ENCODE assay signal across 8 mouse cellular contexts in the genomic region with DNA sequence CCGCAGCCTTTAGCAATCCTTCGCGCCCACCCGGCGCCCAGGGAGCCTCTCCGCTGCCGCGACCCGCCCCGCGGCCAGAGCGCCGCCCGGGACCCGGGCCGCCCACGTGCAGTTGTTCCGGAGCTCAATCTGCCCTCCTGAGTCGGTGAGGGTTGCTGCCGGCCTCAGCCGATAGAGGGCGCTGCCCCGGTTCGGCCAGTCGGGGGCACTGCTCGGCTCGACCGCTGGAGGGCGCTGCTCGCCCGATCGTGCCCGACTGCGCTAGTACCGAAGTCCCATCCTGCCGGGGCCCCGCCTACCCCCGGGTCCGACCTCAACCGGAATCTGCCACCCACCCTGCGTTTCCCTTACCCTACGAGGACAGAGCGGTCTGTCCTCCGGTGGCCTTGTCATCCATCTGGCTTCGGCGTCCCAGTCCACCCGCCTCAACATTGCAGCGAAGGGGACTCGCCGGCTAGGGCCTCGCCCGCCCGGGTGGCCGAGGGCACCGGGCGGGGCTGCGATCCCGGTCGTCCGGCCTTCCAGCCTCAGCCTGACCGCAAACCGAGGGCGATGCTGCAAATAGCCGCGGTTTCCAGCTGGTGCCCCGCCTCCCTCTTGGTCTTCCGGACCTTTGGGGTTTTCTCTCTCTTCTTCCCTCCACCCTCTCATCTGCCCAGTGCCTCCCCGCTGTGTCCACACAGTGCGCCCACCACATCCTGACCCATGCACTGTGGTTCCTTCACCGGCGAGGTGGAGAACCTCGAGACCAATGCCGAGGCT. TPM values are rescaled to one million over a fixed set of nuclear protein-coding genes. Genes with fewer than 3 reads are reported as not detected.
DNase-seq lines count a peak whose midpoint lies in the region; ATAC-seq and TF ChIP-seq lines count a peak whose summit lies in the region.

No protein-coding gene starts in this region.

- peak overlapping the region; percentile 84 for H3K9ac ChIP-seq in ES-E14 (ENCODE audit: insufficient read depth, low read depth, low read length, poor library complexity, severe bottlenecking)
- H3K9ac ChIP-seq in forebrain, embryonic 14.5 days (ENCODE audit: low read length), result peak overlapping the region; percentile 70
- peak overlapping the region; percentile 66 for H3K9ac ChIP-seq in liver, postnatal 0 days (replicated peaks)
- peak overlapping the region; percentile 72 for H3K9ac ChIP-seq in neural tube, embryonic 13.5 days

- H3K4me3 ChIP-seq in ES-E14 (ENCODE audit: insufficient read depth in 1 of 2, low read depth in 1 of 2, low read length in 2 of 2, poor library complexity in 1 of 2, severe bottlenecking in 1 of 2), result peak overlapping the region; percentile 78 to 89
- peak overlapping the region; percentile 41 for H3K4me3 ChIP-seq in forebrain, embryonic 14.5 days (ENCODE audit: low read depth, low read length)
- peak overlapping the region; percentile 62 for H3K4me3 ChIP-seq in liver, postnatal 0 days (ENCODE audit: low read depth, low read length)
- peak overlapping the region; percentile 48 for H3K4me3 ChIP-seq in neural tube, embryonic 13.5 days

- H3K9me3 ChIP-seq in ES-E14 (ENCODE audit: control insufficient read depth, insufficient read depth, low read depth, low read length), result no peaks in the 10 kb centered on the region
- no peaks in the 10 kb centered on the region for H3K9me3 ChIP-seq in forebrain, embryonic 14.5 days (replicated peaks; ENCODE audit: control insufficient read depth, low read length)
- H3K9me3 ChIP-seq in liver, postnatal 0 days (ENCODE audit: low read length), result no peaks in the 10 kb centered on the region
- no peaks in the 10 kb centered on the region for H3K9me3 ChIP-seq in neural tube, embryonic 13.5 days

- H3K4me2 ChIP-seq in forebrain, embryonic 14.5 days (ENCODE audit: low read length), result peak overlapping the region; percentile 86
- peak overlapping the region; percentile 98 for H3K4me2 ChIP-seq in liver, postnatal 0 days (ENCODE audit: low read depth, low read length)
- H3K4me2 ChIP-seq in neural tube, embryonic 13.5 days, result peak overlapping the region; percentile 81

- H3K27me3 ChIP-seq in forebrain, embryonic 14.5 days (replicated peaks; ENCODE audit: control insufficient read depth, insufficient read depth, low read length), result no peaks in the 10 kb centered on the region
- no peaks in the 10 kb centered on the region for H3K27me3 ChIP-seq in liver, postnatal 0 days (ENCODE audit: insufficient read depth, low read length)
- peaks cover 9% of the 10 kb centered on the region; the same call in 1 of the 2 replicates for H3K27me3 ChIP-seq in neural tube, embryonic 13.5 days

- H3K36me3 ChIP-seq in ES-E14 (ENCODE audit: control insufficient read depth, insufficient read depth, low read length, poor library complexity, severe bottlenecking), result no peaks in the 10 kb centered on the region
- H3K36me3 ChIP-seq in forebrain, embryonic 14.5 days (ENCODE audit: control insufficient read depth, insufficient read depth, low read length), result no peaks in the 10 kb centered on the region
- no peaks in the 10 kb centered on the region for H3K36me3 ChIP-seq in liver, postnatal 0 days (replicated peaks; ENCODE audit: insufficient read depth, low read length)
- H3K36me3 ChIP-seq in neural tube, embryonic 13.5 days, result no peaks in the 10 kb centered on the region

- peak overlapping the region; percentile 62 for H3K27ac ChIP-seq in ES-E14 (ENCODE audit: insufficient read depth, low read depth, low read length, poor library complexity, severe bottlenecking)
- no peak overlapping the region for H3K27ac ChIP-seq in forebrain, embryonic 14.5 days (ENCODE audit: low read depth, low read length)
- H3K27ac ChIP-seq in liver, postnatal 0 days (ENCODE audit: low read depth), result peak overlapping the region; percentile 87
- peak overlapping the region; percentile 38; the same call in 1 of the 2 replicates for H3K27ac ChIP-seq in neural tube, embryonic 13.5 days (replicated peaks)

- intact Hi-C loops in heart, postnatal 14 days (cut with DNase I), result loop anchor here (2.0 to 5.0 kb wide), 4 partner anchors 38 to 262 kb away; a partner anchor contains a TSS

- peak; percentile 100 for TF ChIP-seq CTCF in liver, postnatal 0 days (IDR thresholded peaks at IDR 0.05; ENCODE audit: low read depth)

- in situ Hi-C loops in ES-E14 (cut with MboI; ENCODE audit: low sequenced_read_pairs in 2 of 2, unreplicated experiment in 2 of 2), result loop anchor here in 1 of 2 experiments (10.0 kb wide), 1 partner anchor 266 kb away; no protein-coding TSS in a partner anchor

- DNase-seq in ES-E14 (ENCODE audit: low read depth, low spot score), result peak; percentile 81
- DNase-seq in cerebellum, adult 11 months, result peak; percentile 86
- DNase-seq in forebrain, embryonic 14.5 days (ENCODE audit: low spot score), result peak; percentile 72
- DNase-seq in heart, postnatal 14 days, result peak; percentile 97 to 98
- peak; percentile 91 for DNase-seq in layer of hippocampus, adult 11-12 months (ENCODE audit: low spot score)
- peak; percentile 95 for DNase-seq in liver, postnatal 0 days
- DNase-seq in telencephalon, adult 2 months (ENCODE audit: low read depth, low spot score), result peak; percentile 22

- ATAC-seq in forebrain, embryonic 14.5 days, result peak; percentile 81
- ATAC-seq in liver, postnatal 0 days, result peak; percentile 83
- peak; percentile 74 for ATAC-seq in neural tube, embryonic 13.5 days (ENCODE audit: low read depth)

- H3K4me1 ChIP-seq in ES-E14 (ENCODE audit: control insufficient read depth in 2 of 2, insufficient read depth in 2 of 2, low read length in 2 of 2, poor library complexity in 1 of 2), result peaks cover under 1 to 23% of the 10 kb centered on the region in 2 experiments
- peaks cover 9% of the 10 kb centered on the region for H3K4me1 ChIP-seq in forebrain, embryonic 14.5 days (ENCODE audit: control insufficient read depth, insufficient read depth, low read length)
- peaks cover 18% of the 10 kb centered on the region for H3K4me1 ChIP-seq in liver, postnatal 0 days (ENCODE audit: insufficient read depth)
- peaks cover 29% of the 10 kb centered on the region for H3K4me1 ChIP-seq in neural tube, embryonic 13.5 days (replicated peaks)

- under 1% methylated on average over 73 of the region's 73 CpGs for WGBS in forebrain, embryonic 14.5 days
- under 1% methylated on average over 66 of the region's 73 CpGs for WGBS in liver, postnatal 0 days (ENCODE audit: insufficient replicate concordance)
- under 1% methylated on average over 73 of the region's 73 CpGs for WGBS in neural tube, embryonic 13.5 days

- no peak for TF ChIP-seq EP300 in liver, postnatal 0 days (IDR thresholded peaks at IDR 0.05; ENCODE audit: low read depth)

TF ChIP-seq in ES-E14, 5 proteins besides CTCF, POLR2A, EP300 and RAD21:
- TF ChIP-seq ZNF384 (IDR thresholded peaks at IDR 0.05; ENCODE audit: low read depth, low read length), result peak; percentile 36; the same call in 1 of the 2 replicates
- TF ChIP-seq CHD2 (IDR thresholded peaks at IDR 0.05; ENCODE audit: low read depth, low read length), result no peak
- TF ChIP-seq HCFC1 (IDR thresholded peaks at IDR 0.05; ENCODE audit: borderline replicate concordance, insufficient read depth, low read length), result peak; percentile 73
- peak; percentile 46; the same call in 1 of the 2 replicates for TF ChIP-seq ZC3H11A (IDR thresholded peaks at IDR 0.05; ENCODE audit: borderline replicate concordance, low read depth, low read length)
- no peak for TF ChIP-seq MAFK (IDR thresholded peaks at IDR 0.05; ENCODE audit: insufficient read depth, low read depth, low read length)

RNA-seq across cellular contexts. Expression of a gene that starts 2.1 kb away (rescaled TPM):
- total RNA-seq in ES-E14 (2012; rRNA removed), result 0.18 and 0.53 TPM in 2 replicates
- polyA plus RNA-seq in forebrain, embryonic 14.5 days (2014; fragmentation: Nextera tagmentation; extraction: Ambion mirVana), result not detected in 2 replicates
- not detected for total RNA-seq in heart, postnatal 14 days (2021)
- polyA plus RNA-seq in liver, postnatal 0 days (2015; fragmentation: Nextera tagmentation; extraction: Ambion mirVana), result not detected in 2 replicates
- polyA plus RNA-seq in neural tube, embryonic 13.5 days (2015; fragmentation: Nextera tagmentation; extraction: Ambion mirVana), result 0.15 TPM in 1 of 2 replicates, not detected in the other

RNA-seq across cellular contexts. Expression of a gene that starts 50.8 kb away (rescaled TPM):
- total RNA-seq in ES-E14 (2012; rRNA removed), result 108 and 118 TPM in 2 replicates
- polyA plus RNA-seq in forebrain, embryonic 14.5 days (2014; fragmentation: Nextera tagmentation; extraction: Ambion mirVana), result 66.5 and 68.0 TPM in 2 replicates
- 10 to 100 TPM; 30.6 to 32.2 TPM for total RNA-seq in heart, postnatal 14 days (2021)
- 16.8 and 19.4 TPM in 2 replicates for polyA plus RNA-seq in liver, postnatal 0 days (2015; fragmentation: Nextera tagmentation; extraction: Ambion mirVana)
- 58.3 and 60.7 TPM in 2 replicates for polyA plus RNA-seq in neural tube, embryonic 13.5 days (2015; fragmentation: Nextera tagmentation; extraction: Ambion mirVana)

Comparison
In these comparisons a context has a peak if more than half of its experiments do, and no peak if none do; other contexts are left out.
1. DNase-seq: peak in every context shown above with its lines; median percentile 98 in heart, postnatal 14 days; 95 in liver, postnatal 0 days; 91 in layer of hippocampus, adult 11-12 months; 86 in cerebellum, adult 11 months; 81 in ES-E14; 72 in forebrain, embryonic 14.5 days; 22 in telencephalon, adult 2 months.